Mouse (Mus musculus): ENCODE measurements around the gene Ncam1.

The Ncam1 gene

DNA sequence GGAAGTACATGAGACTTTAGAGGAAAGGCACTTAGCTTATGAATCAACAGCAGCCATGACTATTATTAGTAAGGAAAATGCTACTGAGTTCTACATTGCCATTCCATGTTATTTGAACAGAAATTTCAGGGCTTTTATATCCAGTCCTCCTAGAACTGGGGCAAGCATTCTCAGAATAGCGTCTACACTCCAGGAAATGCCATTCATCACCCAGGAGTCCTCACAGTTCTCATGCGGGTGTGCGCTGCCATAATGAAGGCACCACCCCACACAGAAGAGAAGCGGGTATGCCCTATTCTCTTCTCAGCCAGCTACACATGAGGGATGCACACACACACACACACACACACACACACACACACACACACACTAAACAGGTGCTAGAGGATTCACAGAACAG is 43.5 kb downstream of the Ncam1 start:
- DNase-seq (ENCODE audit: low spot score): no peak

DNA sequence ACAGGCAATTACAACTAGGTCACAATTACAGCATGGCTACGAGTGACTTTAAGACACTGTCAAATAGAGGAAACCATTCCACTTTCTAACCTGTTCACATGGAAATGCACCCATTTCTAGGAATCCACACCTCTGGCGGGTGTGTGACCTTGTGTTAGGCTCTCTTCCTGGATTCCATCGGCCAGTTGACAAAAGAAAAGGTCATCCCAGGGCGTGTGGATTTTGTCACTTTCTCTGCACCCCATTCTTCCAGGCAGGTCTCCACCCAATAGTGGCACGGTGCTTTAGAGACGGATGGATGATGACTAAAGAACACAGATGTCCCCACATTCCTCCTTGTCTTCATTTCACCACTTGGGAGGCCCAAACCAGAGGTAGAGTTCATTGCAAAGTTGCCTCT is 47.3 kb downstream of the Ncam1 start:
- no peak for DNase-seq (ENCODE audit: low spot score)

DNA sequence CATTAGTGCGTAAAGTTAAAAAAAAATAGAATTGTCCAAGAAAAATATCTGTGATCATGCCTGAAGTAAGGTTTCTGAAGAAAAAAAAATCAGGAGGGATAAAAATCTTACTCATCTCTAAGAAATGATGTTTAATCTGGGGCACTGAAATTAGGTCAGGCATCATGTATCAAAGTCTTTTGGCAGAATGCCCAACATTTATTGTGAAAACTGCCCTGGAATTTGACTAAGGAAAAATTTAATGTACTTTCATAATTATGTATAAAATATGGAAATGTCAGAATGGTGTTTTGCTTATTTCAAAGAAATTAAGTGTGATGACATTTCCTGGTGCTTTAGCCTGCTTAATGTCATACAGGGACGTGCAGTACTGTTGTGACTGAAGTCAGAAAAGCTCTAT is 52.5 kb downstream of the Ncam1 start:
- no peak for DNase-seq (ENCODE audit: low spot score)

DNA sequence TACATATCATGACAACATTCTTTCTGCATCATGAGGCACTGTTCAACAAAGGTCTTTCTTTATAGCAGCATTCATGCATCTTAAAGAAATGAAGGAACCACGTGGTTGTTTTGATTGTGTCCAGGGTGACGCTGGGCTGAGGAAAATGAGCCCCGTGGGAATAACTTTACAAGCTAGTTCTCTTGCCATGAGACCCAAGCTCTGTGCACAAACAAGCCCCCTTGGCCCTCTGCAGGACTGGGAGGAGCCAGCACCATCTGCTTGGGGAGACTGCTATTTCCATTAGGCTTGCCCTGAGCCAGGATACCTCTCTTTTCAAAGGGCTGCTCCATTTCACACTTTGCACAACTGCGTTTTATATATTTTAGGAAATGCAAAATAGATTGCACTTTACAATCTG is 53.0 kb downstream of the Ncam1 start:
- DNase-seq (ENCODE audit: low spot score): no peak

- no peak for DNase-seq (ENCODE audit: low spot score)
Measured at GRCm38 (mm10) chr9:49744286-49744685, 54.4 kb downstream of the Ncam1 start.

DNA sequence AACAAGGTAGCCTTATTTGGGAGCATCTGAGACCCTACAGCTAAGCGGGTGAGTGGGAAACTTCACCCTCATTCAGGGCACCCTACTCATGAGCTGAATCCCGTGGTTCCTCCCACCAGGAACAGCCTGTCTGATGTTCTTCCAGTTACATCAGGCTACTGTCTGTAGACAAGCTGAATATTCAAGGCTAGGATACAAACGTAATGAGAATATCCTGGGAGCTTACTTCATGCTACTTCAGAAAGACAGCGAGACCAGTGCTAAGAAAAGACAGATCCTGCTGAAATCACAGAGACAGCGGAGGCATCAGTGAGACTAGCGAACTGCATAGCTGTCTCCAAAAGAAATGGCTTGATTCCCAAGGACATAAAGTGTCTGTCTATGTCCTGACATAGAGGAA is 58.8 kb downstream of the Ncam1 start:
- DNase-seq (ENCODE audit: low spot score): no peak

GRCm38 (mm10) chr9:49738546-49738945 is 60.2 kb downstream of the Ncam1 start:
- DNase-seq (ENCODE audit: low spot score): no peak

- no peak for DNase-seq (ENCODE audit: low spot score)
Measured at GRCm38 (mm10) chr9:49737166-49737565, 61.6 kb downstream of the Ncam1 start.

DNA sequence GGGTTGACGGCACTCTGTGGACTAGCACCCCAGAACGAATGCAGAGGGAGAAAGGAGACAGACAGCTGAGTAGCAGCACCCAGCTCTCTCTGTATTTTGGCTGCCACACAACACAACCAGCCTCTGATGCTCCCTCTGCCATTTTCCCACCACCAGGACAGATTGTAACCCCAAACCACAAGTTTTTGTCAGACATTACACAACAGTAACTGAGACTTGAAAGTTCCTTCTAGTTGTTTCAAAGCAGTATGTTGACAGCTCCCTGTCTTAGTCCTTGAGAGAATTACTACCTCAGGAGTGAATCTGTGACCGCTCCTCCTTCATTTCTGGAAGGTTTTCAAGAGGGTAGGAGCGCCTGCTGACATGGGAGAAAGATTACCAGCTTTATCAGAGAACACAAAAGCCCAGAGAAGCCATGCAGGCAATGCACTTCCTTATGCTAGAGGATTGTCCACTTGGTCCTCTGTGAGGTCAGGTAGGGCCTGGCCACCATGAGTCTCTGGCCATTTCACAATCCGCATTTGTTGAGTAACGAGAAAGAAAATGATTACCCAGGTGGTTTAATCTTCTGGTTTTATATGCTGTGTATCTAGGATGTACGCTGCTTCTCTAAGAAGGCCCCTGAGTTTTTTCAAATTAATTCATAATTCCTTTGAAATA is 64.2 kb downstream of the Ncam1 start:
- no peak for DNase-seq (ENCODE audit: low spot score)

DNA sequence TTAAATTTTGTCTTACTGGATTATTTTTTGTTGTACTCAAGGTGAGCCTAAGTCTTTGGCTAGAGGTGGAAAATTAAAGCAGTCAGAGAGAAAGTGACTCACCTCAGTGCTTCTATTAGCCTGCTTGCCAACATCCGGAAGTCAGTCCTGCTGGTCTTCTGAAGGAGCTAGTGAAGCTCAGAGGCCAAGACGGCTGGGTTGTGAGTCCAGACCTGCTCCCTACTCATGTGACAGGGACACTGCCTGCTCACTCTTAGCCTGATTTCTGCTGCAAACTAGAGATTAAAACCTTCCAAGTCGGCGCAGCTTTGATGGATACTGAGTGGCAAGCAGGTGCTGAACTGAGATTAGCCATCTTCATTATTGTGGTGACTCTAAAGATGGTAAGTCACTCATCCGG is 65.0 kb downstream of the Ncam1 start:
- DNase-seq (ENCODE audit: low spot score): no peak

- DNase-seq (ENCODE audit: low spot score): no peak
Measured at GRCm38 (mm10) chr9:49729479-49729878, 69.2 kb downstream of the Ncam1 start.

GRCm38 (mm10) chr9:49728211-49728610 is 70.5 kb downstream of the Ncam1 start:
- no peak for DNase-seq (ENCODE audit: low spot score)

DNA sequence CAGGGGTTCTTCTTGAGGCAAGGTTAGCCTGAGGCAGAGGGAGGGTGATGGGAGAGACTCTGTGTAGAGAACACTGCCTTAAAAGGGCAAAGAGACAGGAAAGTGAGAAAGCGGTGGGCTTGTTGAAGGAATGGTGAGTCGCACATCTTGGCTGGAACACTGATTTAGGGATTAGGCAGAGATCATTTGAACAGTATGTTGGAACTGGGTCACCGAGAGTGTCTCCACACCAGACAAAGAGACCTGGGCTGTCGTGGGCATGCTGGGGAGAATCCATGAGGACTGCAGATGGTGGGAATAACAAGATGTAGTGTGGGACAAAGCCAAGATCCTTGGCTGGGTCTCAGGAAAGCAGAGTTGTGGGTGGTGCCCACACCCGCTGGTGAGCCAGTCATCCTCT is 76.0 kb downstream of the Ncam1 start:
- no peak for DNase-seq (ENCODE audit: low spot score)

DNA sequence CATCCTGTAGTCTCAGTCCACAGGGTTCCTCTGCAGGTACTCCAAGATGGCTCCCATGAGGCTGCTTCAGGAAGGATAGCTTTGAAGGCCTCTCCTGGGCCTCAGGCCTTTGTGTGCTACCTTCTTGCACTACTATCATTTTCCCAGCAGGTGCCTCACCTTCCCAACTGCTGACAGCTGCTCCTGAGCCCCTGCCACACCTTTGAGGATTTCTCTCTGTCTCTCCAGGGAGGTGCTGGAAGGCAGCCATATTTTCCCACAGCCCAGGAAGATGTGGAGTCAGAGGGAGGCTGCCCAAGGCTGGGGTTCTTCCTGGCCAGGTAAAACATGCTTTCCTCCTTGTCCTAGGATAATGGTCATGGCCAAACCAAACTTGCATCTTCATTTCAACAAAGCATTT is 83.6 kb downstream of the Ncam1 start:
- no peak for DNase-seq (ENCODE audit: low spot score)

DNA sequence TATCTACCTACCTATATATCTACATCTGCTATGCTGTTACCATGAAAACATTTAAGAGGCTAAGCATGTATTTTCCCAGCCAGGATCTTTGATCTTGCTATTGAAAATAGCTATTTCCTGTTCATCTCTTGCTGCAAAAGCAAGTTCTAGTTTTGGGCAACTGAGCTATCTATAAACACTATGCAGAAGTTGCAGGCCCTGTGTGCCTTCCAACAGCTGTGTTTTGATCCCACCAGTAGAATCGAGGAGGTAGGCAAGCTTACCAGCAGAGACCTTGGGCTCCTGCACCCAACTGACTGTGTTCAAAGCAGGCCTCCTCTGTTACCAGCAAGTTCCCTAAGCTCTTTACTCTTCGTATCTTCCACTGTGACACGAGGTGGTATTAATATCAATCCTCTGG is 84.6 kb downstream of the Ncam1 start:
- no peak for DNase-seq (ENCODE audit: low spot score)

- no peak for DNase-seq (ENCODE audit: low spot score)
Measured at GRCm38 (mm10) chr9:49707646-49708045, 91.1 kb downstream of the Ncam1 start.

DNA sequence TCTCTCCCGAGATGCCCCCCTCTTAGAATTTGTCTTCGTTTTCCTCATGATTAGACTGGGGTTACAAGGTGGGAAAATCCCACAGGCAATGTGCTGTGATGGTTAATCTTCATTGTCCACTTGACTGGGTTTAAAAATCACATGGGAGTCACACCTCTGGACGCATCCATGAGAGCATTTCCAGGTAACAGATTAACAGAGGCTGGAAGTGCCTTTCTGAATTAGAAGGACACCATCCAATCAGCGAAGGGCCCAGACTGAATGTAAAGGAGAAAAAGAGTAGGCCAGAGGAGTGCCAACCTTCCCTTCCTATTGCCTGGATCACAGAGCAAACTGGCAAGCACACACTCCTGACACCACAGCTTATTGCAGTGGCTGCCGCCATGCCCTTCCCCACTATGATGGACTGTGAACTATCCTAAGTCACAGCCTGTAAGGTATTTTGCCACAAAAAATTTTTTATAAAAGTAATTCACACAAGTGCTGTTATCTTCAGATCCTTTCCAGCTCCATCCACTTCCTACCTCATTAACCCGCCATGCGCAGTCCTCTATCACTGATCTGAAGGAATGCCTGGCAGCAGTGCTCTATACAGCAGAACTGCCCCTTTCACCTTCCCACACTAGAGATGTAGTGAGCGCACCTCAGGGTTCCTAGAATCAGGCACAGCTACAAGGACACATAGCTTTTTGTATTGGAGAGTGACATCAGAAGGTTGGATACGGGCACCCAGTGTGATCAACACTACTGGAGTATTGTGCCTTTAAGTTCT is 94.3 kb downstream of the Ncam1 start:
- no peak for DNase-seq (ENCODE audit: low spot score)

DNA sequence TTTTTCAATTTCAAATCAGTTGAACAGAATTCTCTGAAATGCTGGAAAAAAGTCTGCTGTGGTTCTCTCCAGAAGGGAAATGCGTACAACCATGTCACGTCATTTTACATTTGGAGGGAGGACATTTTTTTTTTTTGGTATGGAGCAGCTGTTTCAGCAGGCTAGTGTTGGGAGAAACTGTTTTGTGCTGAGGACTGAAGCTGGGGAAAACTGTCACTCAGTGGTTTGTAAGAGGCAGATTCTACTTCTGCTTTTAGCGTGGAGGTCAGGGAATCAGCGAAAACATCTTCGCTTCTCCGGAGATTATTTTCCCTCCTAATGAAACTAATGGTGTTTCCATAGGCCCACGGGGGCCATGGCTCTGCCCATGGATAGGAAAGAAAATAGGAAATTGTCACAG is 103.4 kb downstream of the Ncam1 start:
- DNase-seq (ENCODE audit: low spot score): no peak

GRCm38 (mm10) chr9:49692791-49693190 is 105.9 kb downstream of the Ncam1 start:
- DNase-seq (ENCODE audit: low spot score): no peak

DNA sequence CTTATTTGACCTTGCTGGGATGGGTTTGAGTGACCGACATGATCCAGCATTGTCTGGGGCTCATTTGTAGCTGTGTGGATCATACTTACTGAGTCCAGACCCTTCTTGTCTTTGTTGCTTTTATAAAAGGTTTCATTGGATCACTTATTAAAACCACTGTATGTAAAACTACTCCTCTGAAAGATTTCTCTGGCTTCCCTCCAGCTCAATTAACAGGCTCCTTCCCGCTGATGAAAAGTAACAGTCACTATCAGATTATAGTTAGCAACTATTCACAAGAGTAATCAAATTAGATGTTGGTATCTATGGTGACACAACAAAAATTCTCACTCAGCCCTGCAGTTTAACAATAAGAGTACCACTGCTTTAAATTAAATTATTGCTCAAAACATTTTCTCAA is 107.4 kb downstream of the Ncam1 start:
- no peak for DNase-seq (ENCODE audit: low spot score)

DNA sequence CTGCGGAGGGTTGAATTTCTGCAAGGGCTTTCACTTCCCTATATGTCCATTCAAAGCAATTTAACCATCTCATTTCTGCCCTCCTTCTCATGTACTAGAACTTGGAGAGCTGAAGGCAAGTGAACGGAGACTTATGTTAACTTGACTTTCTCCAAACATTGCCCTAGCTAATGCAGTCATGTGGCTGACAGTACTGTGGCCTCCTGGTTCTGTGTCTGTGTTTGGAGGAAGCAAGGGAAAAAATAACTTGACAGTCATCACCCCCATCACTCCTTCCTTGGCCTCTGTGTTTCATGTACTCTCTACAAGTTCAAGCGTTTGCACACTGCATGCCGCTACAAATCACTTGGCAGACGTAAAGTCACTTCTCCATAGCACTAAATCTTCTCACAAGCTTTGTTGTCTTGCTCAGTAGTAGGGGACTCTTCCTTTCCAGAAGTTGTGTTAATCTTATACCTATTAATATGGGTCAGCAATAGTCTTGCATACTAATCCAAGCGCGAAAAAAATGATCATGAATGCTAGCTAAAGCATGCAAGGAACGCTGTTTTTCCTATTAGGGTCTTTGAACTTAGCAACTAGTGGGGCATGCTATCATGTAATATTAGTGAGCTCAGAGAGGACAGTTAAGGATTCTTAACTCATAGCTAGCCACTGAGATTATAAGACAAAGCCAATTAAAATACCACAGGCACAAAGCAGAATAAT is 115.0 kb downstream of the Ncam1 start:
- DNase-seq (ENCODE audit: low spot score): no peak

- no peak for DNase-seq (ENCODE audit: low spot score)
Measured at GRCm38 (mm10) chr9:49681848-49682469, 116.8 kb downstream of the Ncam1 start.

DNA sequence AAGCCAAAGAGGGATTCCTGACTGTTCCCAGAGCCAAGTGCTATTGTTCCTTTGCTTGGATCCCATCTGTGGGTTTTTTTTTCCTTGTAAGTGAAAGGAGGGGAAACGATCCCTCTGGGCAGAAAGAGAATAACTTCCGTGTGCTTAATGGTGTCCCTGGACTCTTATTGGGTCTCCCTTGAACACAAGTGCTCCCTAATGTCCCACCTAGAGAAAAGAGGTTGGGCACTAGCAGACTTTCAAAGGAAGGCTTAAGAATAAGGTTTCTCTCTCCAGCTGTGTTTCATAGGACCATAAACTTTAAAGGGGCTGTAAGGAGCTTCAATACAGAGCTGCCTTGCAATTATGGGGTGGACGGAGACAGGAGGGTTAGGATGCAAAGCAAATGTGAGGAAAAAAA is 119.5 kb downstream of the Ncam1 start:
- DNase-seq (ENCODE audit: low spot score): no peak
